23 mouse cellular contexts compared by ENCODE assay signal in the genomic region with DNA sequence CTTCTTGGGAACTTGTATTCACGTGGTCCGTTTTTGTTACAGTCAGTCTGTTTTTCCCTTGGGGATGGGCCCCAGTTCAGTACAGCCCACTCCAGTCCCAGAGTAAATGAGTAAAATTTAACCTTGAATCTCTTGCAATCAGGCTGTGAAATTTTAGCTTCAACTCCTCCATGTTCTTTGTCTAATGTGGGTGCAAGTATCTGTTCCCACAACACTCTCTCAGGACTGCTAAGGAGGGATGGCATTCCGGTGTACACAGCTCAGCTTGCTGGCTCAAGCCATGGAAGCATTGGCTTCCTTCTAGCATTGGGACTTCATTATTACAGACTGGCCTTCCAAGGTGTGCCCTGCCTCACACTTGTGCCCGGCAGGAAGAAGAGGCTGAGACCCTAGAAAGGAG.
DNase-seq lines count a peak whose midpoint lies in the region; ATAC-seq and TF ChIP-seq lines count a peak whose summit lies in the region.
"Had no signal": no experiment of that assay in that cellular context is flagged by ENCODE, and none has a peak within 500 bp of the region (broad histone marks: within the 10 kb centered on the region; RNA-seq: fewer than 3 reads in every experiment).

No protein-coding gene starts in this region.

- peak; percentile 66; the same call in 1 of the 2 replicates for ATAC-seq in frontal cortex, adult (ENCODE audit: low TSS enrichment)
- ATAC-seq in hindbrain, embryonic 15.5 days (ENCODE audit: low FRiP score, low read depth), result no peak
- no peak for ATAC-seq in hindbrain, embryonic 12.5 days (ENCODE audit: low FRiP score)
- ATAC-seq: CD4-positive, CD25-positive, alpha-beta regulatory T cell, adult 4 months; forebrain, embryonic 13.5 days; inflammation-experienced regulatory T-cells, adult 6 months; liver, embryonic 12.5 days; liver, postnatal 0 days had no signal

- H3K36me3 ChIP-seq in hindbrain, embryonic 15.5 days, result no peaks in the 10 kb centered on the region
- H3K36me3 ChIP-seq in hindbrain, embryonic 12.5 days, result no peaks in the 10 kb centered on the region
- H3K36me3 ChIP-seq in thymus, adult 2 months (ENCODE audit: control insufficient read depth, insufficient read depth, low read length), result no peaks in the 10 kb centered on the region
- H3K36me3 ChIP-seq: embryonic facial prominence, embryonic 13.5 days; heart, embryonic 12.5 days; liver, embryonic 12.5 days; neural tube, embryonic 13.5 days had no signal

- H3K4me1 ChIP-seq in hindbrain, embryonic 15.5 days (replicated peaks), result peaks cover 11% of the 10 kb centered on the region; the same call in 1 of the 2 replicates
- peaks cover 12% of the 10 kb centered on the region for H3K4me1 ChIP-seq in hindbrain, embryonic 12.5 days
- H3K4me1 ChIP-seq in thymus, adult 2 months (replicated peaks; ENCODE audit: control insufficient read depth, insufficient read depth, low read length), result peaks cover 61% of the 10 kb centered on the region
- H3K4me1 ChIP-seq: liver, embryonic 12.5 days had no signal

- TF ChIP-seq CTCF in thymus, adult 2 months (IDR thresholded peaks at IDR 0.05; ENCODE audit: borderline replicate concordance, control insufficient read depth, extremely low read depth, insufficient read depth, low read length, poor library complexity), result no peak

- no peak overlapping the region for H3K9ac ChIP-seq in hindbrain, embryonic 15.5 days
- H3K9ac ChIP-seq in hindbrain, embryonic 12.5 days, result no peak overlapping the region
- H3K9ac ChIP-seq: embryonic facial prominence, embryonic 13.5 days; forebrain, embryonic 13.5 days; heart, embryonic 12.5 days; liver, embryonic 12.5 days; liver, postnatal 0 days; neural tube, embryonic 13.5 days had no signal

- H3K27me3 ChIP-seq in hindbrain, embryonic 15.5 days, result no peaks in the 10 kb centered on the region
- no peaks in the 10 kb centered on the region for H3K27me3 ChIP-seq in hindbrain, embryonic 12.5 days
- no peaks in the 10 kb centered on the region for H3K27me3 ChIP-seq in thymus, adult 2 months (ENCODE audit: control insufficient read depth, insufficient read depth, low read length)
- H3K27me3 ChIP-seq: embryonic facial prominence, embryonic 13.5 days; forebrain, embryonic 13.5 days; heart, embryonic 12.5 days; liver, embryonic 12.5 days; neural tube, embryonic 13.5 days had no signal

- H3K27ac ChIP-seq in hindbrain, embryonic 15.5 days (replicated peaks), result 0 out of 2 replicates have a peak overlapping the region, but pooled peaks have one; percentile 38
- no peak overlapping the region; the same call in 1 of the 2 replicates for H3K27ac ChIP-seq in hindbrain, embryonic 12.5 days
- H3K27ac ChIP-seq in thymus, adult 2 months (ENCODE audit: control insufficient read depth, insufficient read depth, low read length), result peak overlapping the region; percentile 88
- H3K27ac ChIP-seq: embryonic facial prominence, embryonic 13.5 days; forebrain, embryonic 13.5 days; liver, embryonic 12.5 days; neural tube, embryonic 13.5 days; stomach, postnatal 0 days had no signal

- no peak for DNase-seq in frontal cortex, postnatal 36 days (ENCODE audit: low spot score in 2 of 2)
- no peak for DNase-seq in thymus, adult 2 months
- no peak for DNase-seq in thymus, postnatal 14 days
- no peak for DNase-seq in layer of hippocampus, postnatal 14 days (ENCODE audit: low spot score in 2 of 2)
- DNase-seq: adrenal gland, postnatal 14 days; cerebellum, adult 11-12 months; gastrocnemius, postnatal 10 days; kidney, adult 11 months; liver, postnatal 0 days; lung, postnatal 36 days; right cerebral cortex, postnatal 4 days had no signal

- no peak for TF ChIP-seq POLR2A in thymus, adult 2 months (IDR thresholded peaks at IDR 0.05; ENCODE audit: control insufficient read depth, extremely low read depth, insufficient read depth, low read length, poor library complexity)

- WGBS in hindbrain, embryonic 15.5 days, result 72% methylated on average over 4 of the region's 4 CpGs
- 59% methylated on average over 4 of the region's 4 CpGs for WGBS in hindbrain, embryonic 12.5 days
- WGBS in thymus, adult 2 months, result 58% methylated on average over 4 of the region's 4 CpGs

- no peaks in the 10 kb centered on the region for H3K9me3 ChIP-seq in hindbrain, embryonic 15.5 days
- H3K9me3 ChIP-seq in hindbrain, embryonic 12.5 days (replicated peaks), result no peaks in the 10 kb centered on the region
- H3K9me3 ChIP-seq: embryonic facial prominence, embryonic 13.5 days; forebrain, embryonic 13.5 days; heart, embryonic 12.5 days; liver, embryonic 12.5 days; neural tube, embryonic 13.5 days had no signal

- H3K4me3 ChIP-seq in hindbrain, embryonic 15.5 days, result no peak overlapping the region
- no peak overlapping the region for H3K4me3 ChIP-seq in hindbrain, embryonic 12.5 days
- H3K4me3 ChIP-seq in thymus, adult 2 months (ENCODE audit: control insufficient read depth, insufficient read depth, low read length), result no peak overlapping the region
- H3K4me3 ChIP-seq: embryonic facial prominence, embryonic 13.5 days; forebrain, embryonic 13.5 days; heart, embryonic 12.5 days; layer of hippocampus, adult 2 months; liver, embryonic 12.5 days; neural tube, embryonic 13.5 days had no signal

- no peak overlapping the region for H3K4me2 ChIP-seq in hindbrain, embryonic 15.5 days
- no peak overlapping the region for H3K4me2 ChIP-seq in hindbrain, embryonic 12.5 days (replicated peaks)
- H3K4me2 ChIP-seq: embryonic facial prominence, embryonic 13.5 days; forebrain, embryonic 13.5 days; heart, embryonic 12.5 days; liver, embryonic 12.5 days; neural tube, embryonic 13.5 days had no signal
